Mouse (Mus musculus) E14TG2a.4 (cell line): ENCODE data around the gene Eme1.
A peak's percentile ranks its signal among the peaks of the same experiment; 100 is the strongest.
"Not testable (repeated sequence)": the region's sequence is repeated elsewhere in the genome, so short reads cannot be mapped to it uniquely, and the experiment has no call there.

Experiments used
- H3K27me3 ChIP-seq: 2 replicates; pipeline ENCODE4 v1.6.1; 2014; ENCODE audit warnings: low read length, control low read depth; ENCODE audit not compliant: insufficient read depth
- H3K36me3 ChIP-seq: 2 replicates; pipeline ENCODE4 v1.6.1; 2014; ENCODE audit warnings: low read length, control low read depth; ENCODE audit not compliant: insufficient read depth
- H3K4me1 ChIP-seq: replicated peaks from 2 replicates; pipeline ENCODE4 v1.6.1; 2014; ENCODE audit warnings: low read depth, low read length, control low read depth
- H3K4me3 ChIP-seq: replicated peaks from 2 replicates; pipeline ENCODE4 v1.5.1; 2014; ENCODE audit warnings: mild to moderate bottlenecking, low read length
- H3K9me3 ChIP-seq: 2 replicates; pipeline ENCODE4 v1.6.1; 2014; ENCODE audit warnings: low read length, control low read depth
- CTCF ChIP-seq: conservative IDR thresholded peaks from 2 replicates; pipeline ENCODE4 v1.5.1; 2014; ENCODE audit warnings: low read length
- NANOG ChIP-seq: IDR thresholded peaks from 2 replicates; pipeline ENCODE4 v1.6.1; 2014; ENCODE audit warnings: borderline replicate concordance, low read length, mixed read lengths
- POU5F1 ChIP-seq: IDR thresholded peaks from 2 replicates; pipeline ENCODE4 v1.6.1; 2014; ENCODE audit warnings: low read length, borderline replicate concordance

The Eme1 gene

GRCm38 (mm10) chr11:94674984-94675383 lies 21.2 kb upstream of the Eme1 start:
- H3K4me3 ChIP-seq, result no peak overlapping the region
- H3K36me3 ChIP-seq, result peaks cover 21% of the 10 kb centered on the region
- TF ChIP-seq CTCF (no peak), POU5F1 (no peak), NANOG (no peak)
- peaks cover 59% of the 10 kb centered on the region for H3K4me1 ChIP-seq
- H3K9me3 ChIP-seq, result no peaks in the 10 kb centered on the region
- H3K27me3 ChIP-seq, result no peaks in the 10 kb centered on the region

GRCm38 (mm10) chr11:94665281-94665680 lies 11.5 kb upstream of the Eme1 start:
- no peak overlapping the region for H3K4me3 ChIP-seq
- H3K27me3 ChIP-seq, result no peaks in the 10 kb centered on the region
- TF ChIP-seq CTCF, result no peak
- no peak for TF ChIP-seq POU5F1
- TF ChIP-seq NANOG, result no peak
- H3K4me1 ChIP-seq, result peaks cover 46% of the 10 kb centered on the region
- no peaks in the 10 kb centered on the region for H3K9me3 ChIP-seq
- H3K36me3 ChIP-seq, result peaks cover 95% of the 10 kb centered on the region

- peaks cover 49% of the 10 kb centered on the region for H3K4me1 ChIP-seq
- no peak overlapping the region for H3K4me3 ChIP-seq
- TF ChIP-seq CTCF (no peak), POU5F1 (no peak), NANOG (no peak)
- H3K27me3 ChIP-seq, result no peaks in the 10 kb centered on the region
- no peaks in the 10 kb centered on the region for H3K9me3 ChIP-seq
- peaks cover 94% of the 10 kb centered on the region for H3K36me3 ChIP-seq
Measured at GRCm38 (mm10) chr11:94661344-94661743, 7.6 kb upstream of the Eme1 start.

- no peaks in the 10 kb centered on the region for H3K9me3 ChIP-seq
- peak overlapping the region; percentile 94 for H3K4me3 ChIP-seq
- H3K4me1 ChIP-seq, result peaks cover 58% of the 10 kb centered on the region
- peaks cover 64% of the 10 kb centered on the region for H3K36me3 ChIP-seq
- H3K27me3 ChIP-seq, result no peaks in the 10 kb centered on the region
- TF ChIP-seq CTCF (no peak), NANOG (no peak), POU5F1 (no peak)
Measured at GRCm38 (mm10) chr11:94652973-94653372, 791 bp downstream of the Eme1 start.

GRCm38 (mm10) chr11:94651241-94651640 lies 2.5 kb downstream of the Eme1 start:
- not testable (repeated sequence) for H3K4me3 ChIP-seq, H3K27me3 ChIP-seq, H3K9me3 ChIP-seq
- peaks cover 64% of the 10 kb centered on the region for H3K36me3 ChIP-seq
- H3K4me1 ChIP-seq, result peaks cover 50% of the 10 kb centered on the region

- TF ChIP-seq POU5F1 (no peak), CTCF (no peak), NANOG (no peak)
- no peaks in the 10 kb centered on the region for H3K9me3 ChIP-seq
- no peak overlapping the region for H3K4me3 ChIP-seq
- no peaks in the 10 kb centered on the region for H3K27me3 ChIP-seq
- H3K36me3 ChIP-seq, result peaks cover 97% of the 10 kb centered on the region
- peaks cover 50% of the 10 kb centered on the region for H3K4me1 ChIP-seq
Measured at GRCm38 (mm10) chr11:94646457-94646856, 7.3 kb downstream of the Eme1 start.

GRCm38 (mm10) chr11:94644461-94645219 lies 9.1 kb downstream of the Eme1 start:
- H3K36me3 ChIP-seq, result peaks cover 99% of the 10 kb centered on the region
- peaks cover 56% of the 10 kb centered on the region for H3K4me1 ChIP-seq
- H3K9me3 ChIP-seq, result no peaks in the 10 kb centered on the region
- no peak for TF ChIP-seq NANOG
- no peak for TF ChIP-seq CTCF
- no peaks in the 10 kb centered on the region for H3K27me3 ChIP-seq
- no peak overlapping the region for H3K4me3 ChIP-seq

- H3K9me3 ChIP-seq, result no peaks in the 10 kb centered on the region
- TF ChIP-seq NANOG (no peak), CTCF (no peak), POU5F1 (no peak)
- H3K4me3 ChIP-seq, result no peak overlapping the region
- peaks cover 55% of the 10 kb centered on the region for H3K4me1 ChIP-seq
- no peaks in the 10 kb centered on the region for H3K27me3 ChIP-seq
- H3K36me3 ChIP-seq, result peaks cover 88% of the 10 kb centered on the region
Measured at GRCm38 (mm10) chr11:94634431-94634830, 19.3 kb downstream of the Eme1 start.

- no peak overlapping the region for H3K4me3 ChIP-seq
- H3K4me1 ChIP-seq, result peaks cover 44% of the 10 kb centered on the region
- no peaks in the 10 kb centered on the region for H3K9me3 ChIP-seq
- peaks cover 73% of the 10 kb centered on the region for H3K36me3 ChIP-seq
- no peaks in the 10 kb centered on the region for H3K27me3 ChIP-seq
- TF ChIP-seq CTCF, result no peak
- no peak for TF ChIP-seq NANOG
- no peak for TF ChIP-seq POU5F1
Measured at GRCm38 (mm10) chr11:94632988-94633387, 20.8 kb downstream of the Eme1 start.
